Mouse (Mus musculus) heart, adult 2 months (tissue): ENCODE data around the gene Sdr9c7. TPM values are rescaled to one million over a fixed set of nuclear protein-coding genes. Genes with fewer than 3 reads are reported as not detected.

Experiments used
- DNase-seq, 2 experiments: peaks; one replicate each; pipeline ENCODE4 v3.0.0; 2021
- H3K27ac ChIP-seq: fragments of 200-600 bp; 2 replicates; pipeline ENCODE4 v1.8.1; 2022
- H3K27me3 ChIP-seq: fragments of 200-500 bp; 2 replicates; pipeline ENCODE4 v1.6.1; 2012; ENCODE audit warnings: mild to moderate bottlenecking, low read length, inconsistent platforms, mixed read lengths; ENCODE audit not compliant: control insufficient read depth, insufficient read depth
- H3K36me3 ChIP-seq: fragments of 200-500 bp; 2 replicates; pipeline ENCODE4 v1.6.1; 2012; ENCODE audit warnings: low read length, inconsistent platforms; ENCODE audit not compliant: control insufficient read depth, insufficient read depth
- H3K4me1 ChIP-seq: fragments of 200-500 bp; 2 replicates; pipeline ENCODE4 v1.6.1; 2011; ENCODE audit warnings: low read length; ENCODE audit not compliant: control insufficient read depth, insufficient read depth
- H3K4me3 ChIP-seq: fragments of 200-600 bp; 2 replicates; pipeline ENCODE4 v1.8.1; 2022
- H3K79me2 ChIP-seq: fragments of 200-500 bp; replicated peaks from 2 replicates; pipeline ENCODE4 v1.6.1; 2012; ENCODE audit warnings: mild to moderate bottlenecking, inconsistent platforms, low read length, moderate library complexity, mixed read lengths; ENCODE audit not compliant: control insufficient read depth, insufficient read depth
- H3K9ac ChIP-seq: fragments of 200-500 bp; 2 replicates; pipeline ENCODE4 v1.6.1; 2012; ENCODE audit warnings: low read depth, mild to moderate bottlenecking, control low read depth, inconsistent platforms, low read length, mixed read lengths
- CTCF ChIP-seq: fragments of 200-600 bp; IDR thresholded peaks from 2 replicates; pipeline ENCODE4 v1.8.1; 2022; ENCODE audit warnings: antibody characterized with exemption, mild to moderate bottlenecking, moderate library complexity
- EP300 ChIP-seq: fragments of 200-500 bp; IDR thresholded peaks from 2 replicates; pipeline ENCODE4 v1.6.1; 2011; ENCODE audit warnings: low read depth, low read length, control low read depth; ENCODE audit not compliant: insufficient read depth
- POLR2A ChIP-seq: fragments of 200-500 bp; IDR thresholded peaks from 2 replicates; pipeline ENCODE4 v1.6.1; 2011; ENCODE audit warnings: mild to moderate bottlenecking, low read depth, low read length, control low read depth; ENCODE audit not compliant: insufficient read depth
- WGBS: fragments of 180-500 bp; shearing (Covaris S2); methylation state at CpG from one replicate; pipeline ENCODE4 v1.1.7; 2018; 5-methylcytosine and 5-hydroxymethylcytosine counted together
- intact Hi-C: fragments of 180-260 bp; cut with DNase I; formaldehyde crosslinking; loops from one replicate; pipeline ENCODE4 v1.15.1; 2025
- long read RNA-seq: library from polyadenylated mRNA; stranded (forward); transcript quantifications from one replicate; pipeline ENCODE4 v2.0.0, GENCODE M21; 2021
- polyA plus RNA-seq: library from polyadenylated mRNA; depleted of rRNA; stranded (reverse); fragments of >200 nt; gene quantifications from 2 replicates; pipeline ENCODE4 v1.2.3, GENCODE M21; 2012; rRNA removed
- total RNA-seq, 2 experiments: library from RNA; stranded (reverse); gene quantifications; 2 replicates each; pipeline ENCODE4 v1.2.3; 2021

The Sdr9c7 gene
- total RNA-seq (not detected), polyA plus RNA-seq (not detected in 2 replicates)
- long read RNA-seq, result 0 reads

DNA sequence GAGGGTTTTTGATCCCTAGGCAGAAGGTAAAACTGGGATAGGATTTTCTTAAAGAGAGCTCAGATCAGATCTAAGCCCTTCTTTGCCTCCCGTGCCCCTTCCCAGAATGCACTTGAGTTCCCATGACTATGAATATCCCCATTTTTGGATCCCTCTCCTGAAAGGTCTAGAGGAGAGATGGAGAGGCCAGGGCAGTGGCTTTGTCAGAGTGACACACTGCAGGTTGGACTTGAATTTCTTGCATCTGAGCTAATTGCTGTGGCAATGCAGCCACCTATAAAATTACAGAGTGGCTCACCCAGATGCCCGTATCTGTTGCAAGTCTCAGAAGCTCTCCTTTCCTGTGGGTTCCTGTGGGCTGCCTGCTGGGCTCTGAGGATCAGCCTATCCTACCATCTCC, at the start of gene Sdr9c7:
Gene Sdr9c7 (plus strand): TSS at position 301 of the 400 bp plus-strand sequence.
- Histone ChIP-seq H3K4me1 (no peaks in the 10 kb centered on the region), H3K27me3 (no peaks in the 10 kb centered on the region), H3K4me3 (no peak within 1 kb of the TSS), H3K27ac (no peak within 1 kb of the TSS), H3K36me3 (no peaks in the 10 kb centered on the region), H3K9ac (no peak within 1 kb of the TSS), H3K79me2 (no peaks in the 10 kb centered on the region)
- intact Hi-C loops, result no loop called here
- 88% methylated on average over 2 of the region's 2 CpGs for WGBS
- no peak for DNase-seq
- no peak for TF ChIP-seq POLR2A
- TF ChIP-seq EP300, result no peak
- no peak for TF ChIP-seq CTCF

DNA sequence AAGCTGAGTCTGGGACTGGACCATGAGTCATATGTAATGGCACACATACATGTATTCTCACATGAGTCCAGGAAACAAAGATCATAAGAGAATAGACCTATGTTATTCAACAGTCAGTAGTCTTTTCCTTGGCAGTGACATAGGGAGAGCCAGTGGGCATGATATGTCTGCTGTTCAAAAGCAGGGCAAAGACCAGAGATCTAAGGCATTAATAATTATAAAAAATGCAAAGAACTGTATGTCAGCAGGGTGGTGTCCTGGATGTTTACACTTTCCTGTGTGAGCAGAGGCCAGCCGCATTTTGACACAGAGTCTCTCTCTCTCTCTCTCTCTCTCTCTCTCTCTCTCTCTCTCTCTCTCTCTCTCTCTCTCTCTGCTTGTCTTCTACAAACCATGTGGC, 48.7 kb upstream of the Sdr9c7 start, which contains the start of gene Rdh19:
Gene Rdh19 (plus strand): TSS at position 301 of the 400 bp plus-strand sequence.
- Histone ChIP-seq H3K36me3 (no peaks in the 10 kb centered on the region), H3K9ac (no peak within 1 kb of the TSS), H3K27me3 (no peaks in the 10 kb centered on the region), H3K79me2 (no peaks in the 10 kb centered on the region), H3K27ac (no peak within 1 kb of the TSS), H3K4me3 (no peak within 1 kb of the TSS), H3K4me1 (no peaks in the 10 kb centered on the region)
- no peak for DNase-seq
- TF ChIP-seq POLR2A, result no peak
- intact Hi-C loops, result no loop called here
- 75% methylated on average over 1 of the region's 1 CpGs for WGBS

DNA sequence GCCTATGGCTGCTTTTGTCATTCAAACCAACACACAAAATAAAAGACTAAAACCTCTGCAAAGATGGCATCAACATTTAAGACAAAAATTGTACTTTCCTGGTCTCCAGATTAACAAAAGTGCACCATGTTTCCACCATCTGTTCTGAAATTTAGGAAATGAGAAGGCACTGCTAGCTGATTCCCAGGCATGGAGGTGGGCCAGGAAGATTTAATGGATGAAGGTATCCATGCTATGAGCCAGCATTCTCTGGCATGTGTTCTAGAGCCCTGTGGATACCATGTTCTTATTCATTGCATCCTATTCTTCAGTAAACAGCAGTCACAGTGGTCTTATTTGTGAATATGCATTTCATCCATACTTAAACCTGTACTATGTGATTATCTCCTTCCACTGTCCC, 41.9 kb upstream of the Sdr9c7 start:
- H3K27ac ChIP-seq, result no peak overlapping the region
- H3K79me2 ChIP-seq, result no peaks in the 10 kb centered on the region
- intact Hi-C loops, result no loop called here
- DNase-seq, result no peak
- no peaks in the 10 kb centered on the region for H3K36me3 ChIP-seq
- no peak overlapping the region for H3K4me3 ChIP-seq
- H3K4me1 ChIP-seq, result no peaks in the 10 kb centered on the region
- TF ChIP-seq EP300 (no peak), CTCF (no peak), POLR2A (no peak)
- no peak overlapping the region for H3K9ac ChIP-seq
- no peaks in the 10 kb centered on the region for H3K27me3 ChIP-seq

DNA sequence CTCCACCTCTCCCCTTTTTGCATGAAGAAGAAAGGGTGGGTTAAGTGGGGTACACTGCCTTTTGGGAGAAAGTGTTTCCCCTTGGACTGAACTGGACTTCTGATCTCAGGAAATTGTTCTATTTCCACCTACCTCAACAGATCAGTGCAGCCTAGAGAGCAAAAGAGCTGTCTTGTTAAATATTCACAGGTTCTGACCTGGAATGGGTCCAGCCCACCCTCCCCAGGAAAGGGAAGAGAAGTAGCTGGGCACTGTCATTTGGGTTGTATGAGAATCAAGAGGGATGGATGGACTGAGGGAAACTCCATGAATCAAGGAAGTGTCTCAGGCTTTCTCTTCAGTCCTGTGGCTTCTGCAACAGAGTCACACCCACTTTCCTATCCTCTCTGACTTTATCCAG, 33.4 kb upstream of the Sdr9c7 start:
- intact Hi-C loops, result no loop called here
- no peaks in the 10 kb centered on the region for H3K27me3 ChIP-seq
- H3K4me1 ChIP-seq, result no peaks in the 10 kb centered on the region
- no peak overlapping the region for H3K27ac ChIP-seq
- no peaks in the 10 kb centered on the region for H3K36me3 ChIP-seq
- H3K4me3 ChIP-seq, result no peak overlapping the region
- TF ChIP-seq EP300 (no peak), CTCF (no peak), POLR2A (no peak)
- no peak for DNase-seq
- no peaks in the 10 kb centered on the region for H3K79me2 ChIP-seq
- no peak overlapping the region for H3K9ac ChIP-seq

DNA sequence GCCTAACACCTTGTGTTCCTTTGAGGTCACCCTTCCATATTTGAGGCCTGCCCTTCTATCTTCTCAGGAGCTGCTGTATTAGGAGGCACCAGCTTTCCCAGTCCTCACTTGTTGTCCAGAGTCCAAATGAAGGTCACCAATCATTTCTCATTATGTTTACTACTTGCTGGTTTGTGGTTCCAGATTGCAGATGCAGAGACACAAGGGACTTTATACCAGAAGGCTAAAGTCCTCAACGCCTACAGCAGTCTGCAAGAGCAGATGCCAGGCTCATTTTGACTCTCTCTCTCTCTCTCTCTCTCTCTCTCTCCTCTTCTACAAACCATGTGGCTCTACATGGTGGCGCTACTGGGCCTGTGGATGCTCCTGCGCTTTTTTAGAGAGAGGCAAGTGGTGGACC, 32.1 kb upstream of the Sdr9c7 start, which contains the start of gene Rdh16f2:
Gene Rdh16f2 (plus strand): TSS at position 243 of the 400 bp plus-strand sequence.
- TF ChIP-seq EP300, result no peak
- TF ChIP-seq CTCF, result no peak
- TF ChIP-seq POLR2A, result no peak
- no peak for DNase-seq
- no peaks in the 10 kb centered on the region for H3K36me3 ChIP-seq
- intact Hi-C loops, result no loop called here
- no peak within 1 kb of the TSS for H3K4me3 ChIP-seq
- no peak within 1 kb of the TSS for H3K27ac ChIP-seq
- H3K9ac ChIP-seq, result no peak within 1 kb of the TSS
- H3K79me2 ChIP-seq, result no peaks in the 10 kb centered on the region
- no peaks in the 10 kb centered on the region for H3K4me1 ChIP-seq
- no peaks in the 10 kb centered on the region for H3K27me3 ChIP-seq
- WGBS, result 85% methylated on average over 3 of the region's 3 CpGs

DNA sequence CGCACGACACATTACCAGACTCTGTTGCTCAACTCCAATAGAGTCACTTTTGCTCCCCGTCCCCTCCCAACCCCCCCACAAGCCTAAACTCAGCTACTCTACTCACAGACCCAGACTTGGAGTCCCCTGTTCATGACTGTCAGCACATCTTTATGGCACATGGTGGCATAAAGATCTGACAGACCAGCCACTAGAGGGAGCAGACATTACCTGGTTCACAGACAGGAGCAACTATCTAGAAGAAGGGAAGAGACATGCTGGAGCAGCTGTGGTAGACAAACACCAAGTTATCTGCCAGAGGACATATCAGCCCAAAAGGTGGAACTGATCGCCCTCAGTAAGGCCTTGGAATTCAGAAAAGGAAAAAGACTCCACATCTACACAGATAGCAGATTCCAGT, 25.8 kb upstream of the Sdr9c7 start:
- Histone ChIP-seq H3K9ac (no peak overlapping the region), H3K79me2 (no peaks in the 10 kb centered on the region), H3K4me1 (no peaks in the 10 kb centered on the region), H3K36me3 (no peaks in the 10 kb centered on the region), H3K4me3 (no peak overlapping the region), H3K27ac (no peak overlapping the region), H3K27me3 (no peaks in the 10 kb centered on the region)
- intact Hi-C loops, result no loop called here
- TF ChIP-seq CTCF (peak; percentile 47), EP300 (no peak)
- WGBS, result 69% methylated on average over 4 of the region's 4 CpGs
- no peak for DNase-seq

DNA sequence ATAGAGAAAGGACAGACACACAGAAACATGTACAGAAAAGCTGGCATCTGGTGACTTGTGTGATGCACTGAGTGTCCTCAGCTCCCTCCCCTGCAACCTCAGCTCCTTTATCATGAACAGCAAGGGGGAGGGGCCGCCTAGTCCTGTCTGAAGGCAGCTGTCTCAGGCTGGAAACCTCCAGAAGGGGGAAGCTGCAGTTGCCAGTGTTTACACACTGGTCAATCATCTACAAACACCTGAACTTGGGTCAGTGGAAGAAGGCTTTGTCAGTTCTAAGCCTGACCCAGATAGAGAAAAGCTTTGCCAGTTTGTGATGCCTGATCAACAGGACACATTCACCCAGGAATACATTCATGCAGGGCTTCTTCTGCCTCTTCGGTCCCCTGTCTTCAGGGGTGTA, 20.6 kb upstream of the Sdr9c7 start:
- Histone ChIP-seq H3K27ac (no peak overlapping the region), H3K4me3 (no peak overlapping the region), H3K9ac (no peak overlapping the region), H3K4me1 (no peaks in the 10 kb centered on the region), H3K79me2 (no peaks in the 10 kb centered on the region), H3K36me3 (no peaks in the 10 kb centered on the region), H3K27me3 (no peaks in the 10 kb centered on the region)
- DNase-seq, result no peak
- intact Hi-C loops, result no loop called here
- TF ChIP-seq POLR2A (no peak), CTCF (no peak), EP300 (no peak)
- WGBS, result 34% methylated on average over 2 of the region's 2 CpGs
